Mouse (Mus musculus): ENCODE data around the gene Nhs.
"Not testable (repeated sequence)": the region's sequence is repeated elsewhere in the genome, so short reads cannot be mapped to it uniquely, and the experiment has no call there.

Nhs gene

GRCm38 (mm10) chrX:161855630-161856029 lies 303.9 kb downstream of the Nhs start:
- POLR2A ChIA-PET = interaction anchor here in 1 of 4 experiments (0.7 kb wide), 1 partner anchor 972 kb away, joined by 4 read pairs; no protein-coding TSS in a partner anchor
- CTCF ChIA-PET = no interaction called here

- POLR2A ChIA-PET = no interaction called here
- CTCF ChIA-PET = no interaction called here
Measured at GRCm38 (mm10) chrX:161853626-161854312, 305.8 kb downstream of the Nhs start.

DNA sequence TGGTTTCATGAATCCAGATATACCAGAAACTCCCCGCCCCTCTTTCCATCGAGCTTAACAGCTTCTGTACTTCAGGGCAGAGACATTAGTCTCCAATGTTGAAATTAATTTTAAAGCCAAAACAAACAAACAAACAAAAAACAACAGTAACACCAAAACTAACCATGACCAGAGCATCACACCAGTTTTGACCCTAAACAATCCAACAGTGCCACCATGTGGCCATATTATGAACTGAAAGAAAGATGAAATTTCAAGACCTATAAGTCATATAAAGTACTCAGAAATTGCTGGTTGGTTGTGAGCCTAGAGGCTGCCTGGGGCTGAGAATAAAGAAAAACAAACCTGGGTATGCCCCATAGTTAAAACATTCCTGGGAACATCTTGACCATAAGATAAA lies 333.3 kb downstream of the Nhs start:
- CTCF ChIA-PET, POLR2A ChIA-PET: not testable (repeated sequence)

DNA sequence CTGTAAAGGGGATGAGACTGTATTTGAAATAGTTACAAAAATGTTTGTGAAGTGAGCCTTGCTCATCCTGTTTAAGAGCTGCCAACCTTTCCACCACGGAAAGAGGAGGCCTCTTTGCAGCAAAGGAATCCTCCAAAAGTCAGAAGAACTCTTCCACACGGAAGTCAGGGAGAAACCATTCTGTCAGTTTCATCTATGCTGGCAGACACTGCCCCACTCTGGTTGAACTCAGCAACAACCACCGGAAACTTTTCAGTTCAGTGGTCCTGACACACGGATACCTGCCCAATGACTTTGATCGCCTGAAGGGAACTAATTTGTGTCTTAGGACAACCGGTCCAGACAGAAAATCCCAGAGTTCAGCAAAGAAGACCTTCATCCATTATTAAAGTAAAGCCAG lies 369.3 kb downstream of the Nhs start:
- ChIA-PET CTCF (no interaction called here), POLR2A (no interaction called here)
